Mouse (Mus musculus): ENCODE results near the gene Rad18. TPM values are rescaled to one million over a fixed set of nuclear protein-coding genes. Genes with fewer than 3 reads are reported as not detected.

Gene Rad18
- polyA plus RNA-seq, 1 experiment from 2014 or later, result 54.5 TPM

GRCm38 (mm10) chr6:112570413-112570812 is 126.1 kb downstream of the Rad18 start:
- Histone ChIP-seq H3K4me1 (no peaks in the 10 kb centered on the region), H3K27ac (replicated peaks) (no peak overlapping the region), H3K36me3 (replicated peaks) (no peaks in the 10 kb centered on the region), H3K9me3 (no peaks in the 10 kb centered on the region), H3K27me3 (replicated peaks; ENCODE audit: low read depth, poor library complexity, severe bottlenecking) (no peaks in the 10 kb centered on the region), H3K4me3 (no peak overlapping the region)
- WGBS, result 70% methylated on average over 1 of the region's 1 CpGs
- no peak for DNase-seq (ENCODE audit: low spot score)

Other genes starting within 250 kb of the Rad18 start
- not detected in 2 replicates for gene Cav3, start 237.2 kb downstream of the Rad18 start, polyA plus RNA-seq (2016; fragmentation: Nextera tagmentation; extraction: Ambion mirVana)
- 0.03 and 0.06 TPM in 2 replicates for gene Oxtr, start 206.7 kb downstream of the Rad18 start, polyA plus RNA-seq (2016; fragmentation: Nextera tagmentation; extraction: Ambion mirVana)

Data from embryonic facial prominence, embryonic 10.5 days (tissue).